Mouse (Mus musculus) right cerebral cortex, postnatal 10 days (tissue): ENCODE results near the gene Muc3.

Source experiments
- DNase-seq, 2 experiments: peaks; one replicate each; pipeline ENCODE4 v3.0.0; 2021; ENCODE audit warnings: low spot score in 2 of 2

Muc3 gene

GRCm38 (mm10) chr5:137095135-137095534, 54.0 kb downstream of the Muc3 start:
- no peak for DNase-seq

GRCm38 (mm10) chr5:137093720-137094119, 55.4 kb downstream of the Muc3 start:
- DNase-seq: no peak

DNA sequence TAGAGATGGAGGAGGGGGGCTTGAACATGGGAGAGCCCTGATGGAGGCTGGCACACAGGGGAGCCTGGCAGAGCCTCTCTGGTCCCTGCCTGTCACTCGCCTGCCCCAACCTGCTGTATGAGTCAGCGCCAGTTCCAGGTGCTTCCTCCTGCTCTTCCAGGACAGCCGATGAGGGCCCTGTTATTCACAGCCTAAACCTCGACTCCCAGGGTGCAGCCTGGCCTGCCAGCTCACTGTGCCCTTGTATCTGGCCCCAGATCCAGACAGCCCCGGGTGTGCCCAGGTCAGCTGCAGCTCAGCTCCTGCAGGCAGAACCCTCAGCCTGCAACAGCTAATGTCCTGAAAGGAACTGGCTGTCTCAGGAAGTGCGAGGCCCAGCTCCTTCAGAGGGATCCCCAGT, 57.6 kb downstream of the Muc3 start:
- no peak for DNase-seq

GRCm38 (mm10) chr5:137090870-137091269, 58.3 kb downstream of the Muc3 start:
- DNase-seq: no peak

GRCm38 (mm10) chr5:137087410-137087809, 61.7 kb downstream of the Muc3 start:
- no peak for DNase-seq

DNA sequence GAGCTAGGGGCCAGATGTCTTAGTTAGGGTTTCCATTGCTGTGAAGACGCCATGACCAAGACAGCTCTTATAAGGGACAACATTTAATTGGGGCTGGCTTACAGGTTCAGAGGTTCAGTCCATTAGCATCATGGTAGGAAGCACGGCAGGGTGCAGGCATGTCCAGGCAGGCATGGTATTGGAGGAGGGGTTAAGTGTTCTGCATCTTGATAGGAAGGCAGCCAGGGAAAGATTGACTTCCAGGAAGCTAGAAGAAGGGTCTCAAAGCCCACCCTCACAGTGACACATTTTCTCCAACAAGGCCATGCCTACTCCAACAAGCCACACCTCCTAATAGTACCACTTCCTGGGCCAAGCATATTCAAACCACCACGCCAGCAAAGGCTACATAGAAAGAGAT, 63.4 kb downstream of the Muc3 start:
- no peak for DNase-seq

GRCm38 (mm10) chr5:137085021-137085420, 64.1 kb downstream of the Muc3 start:
- no peak for DNase-seq
